Mouse (Mus musculus) heart, adult 2 months (tissue): Measurements from ENCODE around the gene Gm20388.

Experiments used
- CTCF ChIP-seq: fragments of 200-600 bp; IDR thresholded peaks from 2 replicates; pipeline ENCODE4 v1.8.1; 2022; ENCODE audit warnings: antibody characterized with exemption, mild to moderate bottlenecking, moderate library complexity
- EP300 ChIP-seq: fragments of 200-500 bp; IDR thresholded peaks from 2 replicates; pipeline ENCODE4 v1.6.1; 2011; ENCODE audit warnings: low read depth, low read length, control low read depth; ENCODE audit not compliant: insufficient read depth
- POLR2A ChIP-seq: fragments of 200-500 bp; IDR thresholded peaks from 2 replicates; pipeline ENCODE4 v1.6.1; 2011; ENCODE audit warnings: mild to moderate bottlenecking, low read depth, low read length, control low read depth; ENCODE audit not compliant: insufficient read depth

- TF ChIP-seq CTCF = no peak
- TF ChIP-seq POLR2A = no peak
- no peak for TF ChIP-seq EP300
These were observed 657.6 kb downstream of the Gm20388 start for GRCm38 (mm10) chr8:120568164-120568798.
